Comparison of ENCODE assay signal across 8 mouse cellular contexts in genomic region chr10:80940320-80940987, GRCm38 (mm10). TPM values are rescaled to one million over a fixed set of nuclear protein-coding genes. Genes with fewer than 3 reads are reported as not detected.
DNase-seq lines count a peak whose midpoint lies in the region; ATAC-seq and TF ChIP-seq lines count a peak whose summit lies in the region.

No protein-coding gene starts in this region.

- peak overlapping the region; percentile 91 for H3K27ac ChIP-seq in embryonic facial prominence, embryonic 13.5 days
- H3K27ac ChIP-seq in heart, embryonic 14.5 days (replicated peaks in 1 of 2; ENCODE audit: control insufficient read depth in 1 of 2, insufficient read depth in 1 of 2, low read depth in 2 of 2, low read length in 2 of 2) = peak overlapping the region; percentile 94 to 97
- H3K27ac ChIP-seq in kidney, postnatal 0 days = peak overlapping the region; percentile 57

- 37% methylated on average over 8 of the region's 8 CpGs for WGBS in embryonic facial prominence, embryonic 13.5 days
- 11% methylated on average over 8 of the region's 8 CpGs for WGBS in heart, embryonic 14.5 days
- WGBS in kidney, postnatal 0 days = 13% methylated on average over 8 of the region's 8 CpGs

- peaks cover 60% of the 10 kb centered on the region for H3K4me1 ChIP-seq in embryonic facial prominence, embryonic 13.5 days
- H3K4me1 ChIP-seq in heart, embryonic 14.5 days (ENCODE audit: control insufficient read depth in 2 of 2, insufficient read depth in 2 of 2, low read length in 2 of 2) = peaks cover 64 to 79% of the 10 kb centered on the region in 2 experiments
- H3K4me1 ChIP-seq in kidney, postnatal 0 days (replicated peaks; ENCODE audit: insufficient read depth, low read length) = peaks cover 56% of the 10 kb centered on the region

- H3K4me3 ChIP-seq in embryonic facial prominence, embryonic 13.5 days = peak overlapping the region; percentile 40
- peak overlapping the region; percentile 27 to 34; a peak in 3 of 4 replicates for H3K4me3 ChIP-seq in heart, embryonic 14.5 days (ENCODE audit: control insufficient read depth in 1 of 2, insufficient read depth in 1 of 2, low read depth in 1 of 2, low read length in 2 of 2)
- H3K4me3 ChIP-seq in kidney, postnatal 0 days (replicated peaks; ENCODE audit: low read depth, low read length) = no peak overlapping the region; the same call in 1 of the 2 replicates

- H3K36me3 ChIP-seq in embryonic facial prominence, embryonic 13.5 days = no peaks in the 10 kb centered on the region
- no peaks in the 10 kb centered on the region for H3K36me3 ChIP-seq in heart, embryonic 14.5 days (ENCODE audit: control insufficient read depth, insufficient read depth, low read length)
- no peaks in the 10 kb centered on the region for H3K36me3 ChIP-seq in kidney, postnatal 0 days (ENCODE audit: insufficient read depth, low read length)

- peak; percentile 51 for DNase-seq in cerebellum, adult 9-11 months
- no peak for DNase-seq in cerebellum, postnatal 4 days (ENCODE audit: low spot score in 2 of 2)
- DNase-seq in kidney, postnatal 0 days (ENCODE audit: low spot score) = peak; percentile 69
- no peak for DNase-seq in thymus, postnatal 10 days (ENCODE audit: low spot score in 2 of 2)
- DNase-seq in c-Kit-positive CD71-positive TER-119-positive erythroid progenitor cells, embryonic 14.5 days (ENCODE audit: low spot score) = no peak

- no peak for TF ChIP-seq CTCF in kidney, postnatal 0 days (IDR thresholded peaks at IDR 0.05; ENCODE audit: low read depth)

- no peaks in the 10 kb centered on the region for H3K9me3 ChIP-seq in embryonic facial prominence, embryonic 13.5 days
- H3K9me3 ChIP-seq in heart, embryonic 14.5 days (ENCODE audit: control insufficient read depth, low read length) = no peaks in the 10 kb centered on the region
- H3K9me3 ChIP-seq in kidney, postnatal 0 days (replicated peaks; ENCODE audit: low read length) = no peaks in the 10 kb centered on the region

- H3K9ac ChIP-seq in embryonic facial prominence, embryonic 13.5 days = peak overlapping the region; percentile 63
- peak overlapping the region; percentile 66 for H3K9ac ChIP-seq in heart, embryonic 14.5 days (ENCODE audit: low read length)
- 0 out of 2 replicates have a peak overlapping the region, but pooled peaks have one; percentile 23 for H3K9ac ChIP-seq in kidney, postnatal 0 days (ENCODE audit: low read depth, low read length)

- peak overlapping the region; percentile 75 for H3K4me2 ChIP-seq in embryonic facial prominence, embryonic 13.5 days
- peak overlapping the region; percentile 75 for H3K4me2 ChIP-seq in heart, embryonic 14.5 days (ENCODE audit: low read length)
- peak overlapping the region; percentile 55 for H3K4me2 ChIP-seq in kidney, postnatal 0 days (ENCODE audit: low read length)

- H3K27me3 ChIP-seq in embryonic facial prominence, embryonic 13.5 days = no peaks in the 10 kb centered on the region
- no peaks in the 10 kb centered on the region for H3K27me3 ChIP-seq in heart, embryonic 14.5 days (ENCODE audit: control insufficient read depth, insufficient read depth, low read length)
- H3K27me3 ChIP-seq in kidney, postnatal 0 days (ENCODE audit: insufficient read depth, low read length) = no peaks in the 10 kb centered on the region

- ATAC-seq in embryonic facial prominence, embryonic 13.5 days (ENCODE audit: insufficient number of reproducible peaks, insufficient read depth, low FRiP score, low TSS enrichment, low read depth) = no peak
- ATAC-seq in heart, embryonic 14.5 days (ENCODE audit: insufficient number of reproducible peaks, insufficient read depth, low FRiP score, low read depth) = peak; percentile 72
- no peak; the same call in 1 of the 2 replicates for ATAC-seq in kidney, postnatal 0 days (replicated peaks; ENCODE audit: low FRiP score, low read depth)
- peak; percentile 25 for ATAC-seq in megakaryocyte, adult 5-6 weeks (ENCODE audit: poor library complexity, severe bottlenecking)

RNA-seq across cellular contexts. Expression of gene Gadd45b, which starts 10.6 kb away (rescaled TPM):
- 29.0 and 29.9 TPM in 2 replicates for polyA plus RNA-seq in embryonic facial prominence, embryonic 13.5 days (2015; fragmentation: Nextera tagmentation; extraction: Ambion mirVana)
- polyA plus RNA-seq in heart, embryonic 14.5 days (2014; fragmentation: Nextera tagmentation; extraction: Ambion mirVana) = 34.5 and 39.8 TPM in 2 replicates
- polyA plus RNA-seq in kidney, postnatal 0 days (2015; fragmentation: Nextera tagmentation; extraction: Ambion mirVana) = 17.4 and 20.8 TPM in 2 replicates
- 11.0 and 12.9 TPM in 2 replicates for total RNA-seq in megakaryocyte, adult 5-6 weeks (2015)
- 9.4 and 20.3 TPM in 2 replicates for total RNA-seq in megakaryocyte, adult 5-6 weeks (2017)

RNA-seq across cellular contexts. Expression of gene Lmnb2, which starts 22.4 kb away (rescaled TPM):
- polyA plus RNA-seq in embryonic facial prominence, embryonic 13.5 days (2015; fragmentation: Nextera tagmentation; extraction: Ambion mirVana) = 51.5 and 63.4 TPM in 2 replicates
- polyA plus RNA-seq in heart, embryonic 14.5 days (2014; fragmentation: Nextera tagmentation; extraction: Ambion mirVana) = 7.3 and 8.1 TPM in 2 replicates
- 21.9 and 26.0 TPM in 2 replicates for polyA plus RNA-seq in kidney, postnatal 0 days (2015; fragmentation: Nextera tagmentation; extraction: Ambion mirVana)
- total RNA-seq in megakaryocyte, adult 5-6 weeks (2015) = 7.7 and 9.5 TPM in 2 replicates
- 35.2 and 35.8 TPM in 2 replicates for total RNA-seq in megakaryocyte, adult 5-6 weeks (2017)

RNA-seq across cellular contexts. Expression of gene Timm13, which starts 39.7 kb away (rescaled TPM):
- polyA plus RNA-seq in embryonic facial prominence, embryonic 13.5 days (2015; fragmentation: Nextera tagmentation; extraction: Ambion mirVana) = 317 and 358 TPM in 2 replicates
- polyA plus RNA-seq in heart, embryonic 14.5 days (2014; fragmentation: Nextera tagmentation; extraction: Ambion mirVana) = 310 and 338 TPM in 2 replicates
- polyA plus RNA-seq in kidney, postnatal 0 days (2015; fragmentation: Nextera tagmentation; extraction: Ambion mirVana) = 434 and 437 TPM in 2 replicates
- 60.1 and 74.7 TPM in 2 replicates for total RNA-seq in megakaryocyte, adult 5-6 weeks (2015)
- 31.8 and 44.9 TPM in 2 replicates for total RNA-seq in megakaryocyte, adult 5-6 weeks (2017)

Comparison
In these comparisons a context has a peak if more than half of its experiments do, and no peak if none do; other contexts are left out.
1. DNase-seq: peak in cerebellum, adult 9-11 months (single experiment) and kidney, postnatal 0 days (single experiment); none in cerebellum, postnatal 4 days (0 of 2), thymus, postnatal 10 days (0 of 2) and c-Kit-positive CD71-positive TER-119-positive erythroid progenitor cells, embryonic 14.5 days (single experiment).
2. ATAC-seq: peak in heart, embryonic 14.5 days (single experiment) and megakaryocyte, adult 5-6 weeks (single experiment); none in embryonic facial prominence, embryonic 13.5 days (single experiment) and kidney, postnatal 0 days (single experiment).
3. Peak in every context shown above with its lines, with median percentiles within 50 percentile points of each other: H3K27ac ChIP-seq, H3K4me2 ChIP-seq and H3K9ac ChIP-seq.